Mouse (Mus musculus): Measurements from ENCODE around the gene Rpp38. TPM values are rescaled to one million over a fixed set of nuclear protein-coding genes. Genes with fewer than 3 reads are reported as not detected.

The Rpp38 gene
- total RNA-seq, 2 experiments from 2014 or later = 8.4 to 11.9 TPM

GRCm38 (mm10) chr2:3285181-3285530 is 47.3 kb downstream of the Rpp38 start:
- no peak for DNase-seq

DNA sequence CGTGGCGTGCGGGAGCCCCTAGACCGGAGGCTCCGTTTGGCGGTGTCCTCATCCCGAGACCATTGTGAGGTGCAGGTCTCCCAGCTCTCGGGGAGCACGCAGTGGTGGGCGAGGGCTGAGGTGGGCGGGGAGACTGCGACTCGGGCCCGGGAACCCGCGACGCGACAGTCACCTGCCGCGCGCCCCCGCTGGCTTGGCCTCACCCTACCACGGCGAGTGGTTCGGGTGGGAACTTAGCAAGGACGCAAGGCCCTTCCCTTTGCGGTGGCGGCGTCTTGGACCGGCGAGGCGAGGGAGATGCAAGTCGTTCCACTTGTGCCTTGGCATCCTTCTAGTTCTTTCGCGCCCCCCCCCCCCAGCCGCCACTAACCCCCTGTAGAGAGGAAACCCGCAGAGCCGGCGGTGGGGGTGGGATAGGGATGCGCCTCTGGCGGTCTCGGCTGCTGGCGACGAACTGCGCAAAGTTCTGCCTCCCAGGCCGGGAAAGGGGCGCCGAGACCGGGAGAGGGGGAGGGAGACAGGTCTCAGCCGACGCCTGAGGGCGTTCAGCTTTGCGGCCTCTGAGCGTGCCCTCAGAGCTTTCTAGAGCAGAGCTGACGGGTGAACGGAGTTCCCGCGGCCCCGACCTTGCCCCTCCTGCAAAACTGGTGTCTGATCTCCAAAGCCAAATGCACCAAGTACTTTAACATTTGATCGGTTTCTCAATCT is 47.8 kb downstream of the Rpp38 start:
- peak in 1 of 2 experiments; percentile 23 for DNase-seq

GRCm38 (mm10) chr2:3283602-3284472 is 48.6 kb downstream of the Rpp38 start, which contains the start of gene Nmt2:
Gene Nmt2 (plus strand): TSS chr2:3284212.
- peak; percentile 99 to 100 for DNase-seq

DNA sequence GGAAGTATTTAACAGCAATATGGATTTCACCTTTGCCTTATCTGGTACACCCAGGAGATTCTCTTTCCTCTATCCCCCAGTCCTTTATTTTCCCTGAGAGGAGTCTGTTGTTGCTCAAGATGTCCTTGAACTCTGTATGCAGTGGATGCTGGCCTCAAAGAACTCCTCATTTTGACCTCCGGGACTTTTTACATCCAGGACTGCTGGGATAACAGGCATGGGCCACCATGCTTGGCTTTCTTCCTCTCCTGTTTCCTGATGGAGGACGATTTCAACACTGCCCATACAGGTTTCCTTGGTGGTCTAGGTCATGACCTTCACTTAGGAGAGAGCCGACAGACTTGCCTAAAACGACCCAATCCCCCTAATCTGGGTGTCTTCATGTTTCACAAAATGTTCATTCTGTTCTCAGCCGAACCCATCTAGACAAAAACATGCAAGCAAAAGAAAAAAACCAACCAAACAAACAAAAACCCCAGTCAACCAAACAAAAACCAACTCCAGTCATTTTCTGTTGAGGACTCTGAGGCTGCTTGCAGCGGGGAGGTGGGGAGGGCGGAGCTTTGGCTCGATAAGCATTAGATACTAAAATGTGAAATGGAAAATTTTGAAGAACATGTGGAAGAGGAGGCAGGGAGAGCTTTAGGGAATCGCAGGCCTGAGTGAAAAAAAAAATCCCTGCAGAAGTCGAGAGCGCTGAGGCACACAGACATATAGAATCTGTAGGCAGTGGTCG is 49.4 kb downstream of the Rpp38 start:
- DNase-seq = no peak

- DNase-seq = no peak
Measured at GRCm38 (mm10) chr2:3281311-3281710, 51.1 kb downstream of the Rpp38 start.

Other genes with a start within 250 kb of the Rpp38 start
- 10 to 100 TPM; 73.5 to 73.7 TPM for gene Fam171a1, start 218.4 kb downstream of the Rpp38 start, total RNA-seq (2021)
- gene Nmt2, start 48.4 kb downstream of the Rpp38 start, total RNA-seq (2021) = 10 to 100 TPM; 89.4 to 98.0 TPM
- gene Acbd7, start 3.5 kb upstream of the Rpp38 start, total RNA-seq (2021) = 1 to 10 TPM; 1.6 to 2.4 TPM
- gene Olah, start 64.6 kb upstream of the Rpp38 start, total RNA-seq (2021) = not detected
- 1 to 10 TPM; 3.9 to 4.2 TPM for gene Meig1, start 90.0 kb upstream of the Rpp38 start, total RNA-seq (2021)
- 10 to 100 TPM; 13.5 to 14.8 TPM for gene Dclre1c, start 91.5 kb upstream of the Rpp38 start, total RNA-seq (2021)
- 1 to 10 TPM; 3.5 to 4.5 TPM for gene Suv39h2, start 142.4 kb upstream of the Rpp38 start, total RNA-seq (2021)
- 1 to 10 TPM; 4.9 to 5.5 TPM for gene Gm45902, start 180.1 kb upstream of the Rpp38 start, total RNA-seq (2021)
- gene Hspa14, start 180.2 kb upstream of the Rpp38 start, total RNA-seq (2021) = 10 to 100 TPM; 48.3 to 53.7 TPM
- gene Cdnf, start 180.4 kb upstream of the Rpp38 start, total RNA-seq (2021) = 1 to 10 TPM in 1 of 2 experiments, under 1 TPM in 1; 0.70 to 1.8 TPM
- 10 to 100 TPM; 13.1 to 18.6 TPM for gene Fam107b, start 237.8 kb upstream of the Rpp38 start, total RNA-seq (2021)

Data from layer of hippocampus, postnatal 36 days (tissue).